25 mouse cellular contexts compared by ENCODE assay signal in the genomic region with DNA sequence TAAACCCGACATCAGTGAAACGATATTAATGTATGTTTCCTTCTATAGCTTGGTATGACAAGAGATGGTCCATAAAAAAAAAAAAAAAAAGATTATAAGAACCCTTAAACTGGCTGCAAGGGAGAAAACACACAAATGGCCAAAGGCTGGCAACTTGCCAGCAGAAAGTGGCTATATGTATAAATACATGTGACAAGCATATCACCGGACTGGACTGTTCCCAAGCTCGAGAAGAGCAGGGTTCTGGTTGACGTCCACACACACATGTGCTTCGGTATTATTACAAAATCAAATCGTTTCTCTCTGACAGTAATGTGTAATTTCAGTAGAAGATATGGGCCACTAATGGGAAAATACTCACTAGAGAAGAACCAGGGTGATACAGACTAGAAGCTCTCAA.
DNase-seq lines count a peak whose midpoint lies in the region; ATAC-seq and TF ChIP-seq lines count a peak whose summit lies in the region.
"Had no signal": no experiment of that assay in that cellular context is flagged by ENCODE, and none has a peak within 500 bp of the region (broad histone marks: within the 10 kb centered on the region; RNA-seq: fewer than 3 reads in every experiment).

No protein-coding gene starts in this region.

- no peaks in the 10 kb centered on the region for H3K27me3 ChIP-seq in hindbrain, postnatal 0 days (ENCODE audit: insufficient read depth, low read length)
- no peaks in the 10 kb centered on the region for H3K27me3 ChIP-seq in hindbrain, embryonic 14.5 days (ENCODE audit: control insufficient read depth, insufficient read depth, low read length)
- H3K27me3 ChIP-seq: embryonic facial prominence, embryonic 15.5 days; heart, embryonic 15.5 days; hindbrain, embryonic 13.5 days; Patski had no signal

- H3K4me3 ChIP-seq in hindbrain, postnatal 0 days (ENCODE audit: low read length) = no peak overlapping the region
- no peak overlapping the region for H3K4me3 ChIP-seq in hindbrain, embryonic 14.5 days (replicated peaks; ENCODE audit: low read length)
- H3K4me3 ChIP-seq: embryonic facial prominence, embryonic 15.5 days; erythroblast, embryonic 14.5 days; forebrain, embryonic 10.5 days; gastrocnemius, adult 2 months; heart, embryonic 10.5 days; heart, embryonic 15.5 days; hindbrain, embryonic 13.5 days had no signal

- peak; percentile 35 to 38 for DNase-seq in cerebellum, postnatal 10 days
- DNase-seq in hindbrain, postnatal 0 days (ENCODE audit: low spot score) = peak; percentile 27
- no peak for DNase-seq in hindbrain, embryonic 14.5 days (ENCODE audit: low spot score)
- DNase-seq in lung, postnatal 36 days = peak; percentile 4
- DNase-seq in lung, postnatal 10 days = no peak
- DNase-seq in MN1 (ENCODE audit: low spot score) = peak; percentile 31
- no peak for DNase-seq in thymus, postnatal 25 days
- DNase-seq: adrenal gland, postnatal 14 days; B cell, adult 2 months; cerebellum, adult 2 months; gastrocnemius, adult 2 months; heart, adult 18-20 months; heart, postnatal 14 days had no signal

- H3K27ac ChIP-seq in hindbrain, postnatal 0 days = no peak overlapping the region
- H3K27ac ChIP-seq in hindbrain, embryonic 14.5 days = no peak overlapping the region
- H3K27ac ChIP-seq: embryonic facial prominence, embryonic 15.5 days; forebrain, embryonic 10.5 days; gastrocnemius, adult 2 months; heart, embryonic 10.5 days; heart, embryonic 15.5 days; hindbrain, embryonic 13.5 days had no signal

- H3K9ac ChIP-seq in hindbrain, postnatal 0 days (replicated peaks; ENCODE audit: low read length) = no peak overlapping the region
- no peak overlapping the region for H3K9ac ChIP-seq in hindbrain, embryonic 14.5 days
- H3K9ac ChIP-seq: embryonic facial prominence, embryonic 15.5 days; heart, embryonic 15.5 days; hindbrain, embryonic 13.5 days had no signal

- no peaks in the 10 kb centered on the region for H3K36me3 ChIP-seq in hindbrain, postnatal 0 days (ENCODE audit: insufficient read depth, low read length)
- H3K36me3 ChIP-seq in hindbrain, embryonic 14.5 days (replicated peaks; ENCODE audit: control insufficient read depth, insufficient read depth) = no peaks in the 10 kb centered on the region
- H3K36me3 ChIP-seq: embryonic facial prominence, embryonic 15.5 days; forebrain, embryonic 10.5 days; G1E; heart, embryonic 10.5 days; heart, embryonic 15.5 days; hindbrain, embryonic 13.5 days had no signal

- WGBS in hindbrain, postnatal 0 days = 71% methylated on average over 7 of the region's 7 CpGs
- 83% methylated on average over 7 of the region's 7 CpGs for WGBS in hindbrain, embryonic 14.5 days

- no peak for ATAC-seq in cerebellum, adult (ENCODE audit: insufficient number of reproducible peaks, low FRiP score, low TSS enrichment)
- ATAC-seq in hindbrain, postnatal 0 days = no peak
- ATAC-seq in hindbrain, embryonic 14.5 days (ENCODE audit: low FRiP score) = no peak
- ATAC-seq: activated CD4-positive, CD25-positive, alpha-beta regulatory T cell, adult 4 months; CD4-positive, CD25-positive, alpha-beta regulatory T cell, adult 4 months; forebrain, embryonic 14.5 days; Patski had no signal

- no peaks in the 10 kb centered on the region for H3K4me1 ChIP-seq in hindbrain, postnatal 0 days (ENCODE audit: insufficient read depth, low read length)
- H3K4me1 ChIP-seq in hindbrain, embryonic 14.5 days (replicated peaks; ENCODE audit: control insufficient read depth, insufficient read depth, low read length) = no peaks in the 10 kb centered on the region
- H3K4me1 ChIP-seq: heart, embryonic 10.5 days; hindbrain, embryonic 13.5 days had no signal

- no peak overlapping the region for H3K4me2 ChIP-seq in hindbrain, postnatal 0 days (ENCODE audit: low read depth, low read length)
- H3K4me2 ChIP-seq in hindbrain, embryonic 14.5 days (replicated peaks) = no peak overlapping the region
- H3K4me2 ChIP-seq: embryonic facial prominence, embryonic 15.5 days; heart, embryonic 15.5 days; hindbrain, embryonic 13.5 days had no signal

- TF ChIP-seq CTCF in hindbrain, postnatal 0 days (IDR thresholded peaks at IDR 0.05; ENCODE audit: low read depth) = no peak

- no peaks in the 10 kb centered on the region for H3K9me3 ChIP-seq in hindbrain, postnatal 0 days (ENCODE audit: low read length)
- H3K9me3 ChIP-seq in hindbrain, embryonic 14.5 days (ENCODE audit: control insufficient read depth, low read length) = no peaks in the 10 kb centered on the region
- H3K9me3 ChIP-seq: embryonic facial prominence, embryonic 15.5 days; forebrain, embryonic 10.5 days; G1E; heart, embryonic 10.5 days; heart, embryonic 15.5 days; hindbrain, embryonic 13.5 days had no signal

Comparison
In these comparisons a context has a peak if more than half of its experiments do, and no peak if none do; other contexts are left out.
1. DNase-seq: peak in cerebellum, postnatal 10 days (2 of 2), hindbrain, postnatal 0 days (single experiment), lung, postnatal 36 days (single experiment) and MN1 (single experiment); none in hindbrain, embryonic 14.5 days (single experiment), lung, postnatal 10 days (single experiment) and thymus, postnatal 25 days (single experiment).